26 mouse cellular contexts compared by ENCODE assay signal in the genomic region with DNA sequence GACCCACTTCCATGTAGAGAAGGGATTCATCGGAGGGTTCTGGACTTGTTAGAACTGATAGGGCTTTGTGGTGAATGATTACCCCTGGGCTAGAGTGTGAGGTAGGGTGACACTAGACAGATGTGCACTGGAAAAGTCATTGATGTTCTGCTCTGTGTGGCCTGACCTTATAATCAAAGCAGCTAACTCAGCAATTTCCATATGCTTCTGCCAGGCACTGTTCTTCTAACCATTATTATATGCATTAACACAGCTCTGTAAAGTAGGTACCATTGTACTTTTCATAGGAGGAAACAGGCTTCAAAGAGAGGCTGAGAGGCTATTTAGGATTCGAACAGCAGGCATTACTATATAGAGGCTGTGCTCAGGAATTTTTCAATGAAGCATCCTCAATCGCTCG. TPM values are rescaled to one million over a fixed set of nuclear protein-coding genes. Genes with fewer than 3 reads are reported as not detected.
DNase-seq lines count a peak whose midpoint lies in the region; ATAC-seq and TF ChIP-seq lines count a peak whose summit lies in the region.
"Had no signal": no experiment of that assay in that cellular context is flagged by ENCODE, and none has a peak within 500 bp of the region (broad histone marks: within the 10 kb centered on the region; RNA-seq: fewer than 3 reads in every experiment).

No protein-coding gene starts in this region.

- H3K27ac ChIP-seq in gastrocnemius, adult 2 months = 0 out of 2 replicates have a peak overlapping the region, but pooled peaks have one; percentile 95
- H3K27ac ChIP-seq in liver, embryonic 13.5 days = no peak overlapping the region
- H3K27ac ChIP-seq in liver, embryonic 11.5 days (ENCODE audit: low read depth, low read length) = no peak overlapping the region
- no peak overlapping the region for H3K27ac ChIP-seq in ES-E14 (ENCODE audit: insufficient read depth, low read depth, low read length, poor library complexity, severe bottlenecking)
- H3K27ac ChIP-seq: embryonic facial prominence, embryonic 13.5 days; forebrain, embryonic 12.5 days; hindbrain, embryonic 14.5 days had no signal

- no peak for ATAC-seq in liver, embryonic 13.5 days (ENCODE audit: low read depth)
- no peak for ATAC-seq in liver, embryonic 11.5 days (replicated peaks; ENCODE audit: low FRiP score)
- ATAC-seq: hindbrain, postnatal 0 days; Patski had no signal

- no peak for DNase-seq in gastrocnemius, adult 2 months
- DNase-seq in gastrocnemius, postnatal 10 days = no peak
- DNase-seq in liver, embryonic 13.5 days = no peak
- DNase-seq in liver, embryonic 11.5 days (ENCODE audit: low spot score) = no peak
- no peak for DNase-seq in ES-E14 (ENCODE audit: low read depth, low spot score)
- no peak for DNase-seq in heart, adult 8-10 months (ENCODE audit: low spot score)
- DNase-seq: adrenal gland, postnatal 10 days; adrenal gland, postnatal 36 days; B cell, adult 2 months; cerebellum, adult 18-20 months; cerebellum, adult 9-11 months; cerebellum, postnatal 36 days; embryo, embryonic 11 days; gastrocnemius, postnatal 14 days; heart, adult 11 months; heart, postnatal 14 days; heart, postnatal 4 days had no signal

- peaks cover 6% of the 10 kb centered on the region for H3K36me3 ChIP-seq in liver, embryonic 13.5 days
- no peaks in the 10 kb centered on the region for H3K36me3 ChIP-seq in liver, embryonic 11.5 days (ENCODE audit: control insufficient read depth, insufficient read depth, low read length)
- H3K36me3 ChIP-seq in ES-E14 (ENCODE audit: control insufficient read depth, insufficient read depth, low read length, poor library complexity, severe bottlenecking) = peaks cover 6% of the 10 kb centered on the region; the same call in 1 of the 2 replicates

- no peak overlapping the region for H3K4me3 ChIP-seq in gastrocnemius, adult 2 months
- no peak overlapping the region for H3K4me3 ChIP-seq in liver, embryonic 13.5 days (replicated peaks)
- H3K4me3 ChIP-seq in liver, embryonic 11.5 days (ENCODE audit: low read depth, low read length) = no peak overlapping the region
- no peak overlapping the region for H3K4me3 ChIP-seq in ES-E14 (ENCODE audit: insufficient read depth in 1 of 2, low read depth in 1 of 2, low read length in 2 of 2, poor library complexity in 1 of 2, severe bottlenecking in 1 of 2)

- WGBS in liver, embryonic 13.5 days (ENCODE audit: insufficient replicate concordance) = 83% methylated on average over 4 of the region's 4 CpGs
- WGBS in liver, embryonic 11.5 days = 87% methylated on average over 4 of the region's 4 CpGs

- peak overlapping the region; percentile 97; the same call in 1 of the 2 replicates for H3K4me2 ChIP-seq in liver, embryonic 13.5 days
- H3K4me2 ChIP-seq in liver, embryonic 11.5 days = no peak overlapping the region

- H3K9ac ChIP-seq in liver, embryonic 13.5 days = no peak overlapping the region
- no peak overlapping the region for H3K9ac ChIP-seq in liver, embryonic 11.5 days (ENCODE audit: low read depth, low read length)
- no peak overlapping the region for H3K9ac ChIP-seq in ES-E14 (ENCODE audit: insufficient read depth, low read depth, low read length, poor library complexity, severe bottlenecking)
- H3K9ac ChIP-seq: hindbrain, embryonic 14.5 days had no signal

- TF ChIP-seq CTCF in gastrocnemius, adult 2 months (IDR thresholded peaks at IDR 0.05) = no peak

- peaks cover 27% of the 10 kb centered on the region for H3K4me1 ChIP-seq in liver, embryonic 13.5 days (replicated peaks)
- peaks cover 12% of the 10 kb centered on the region for H3K4me1 ChIP-seq in liver, embryonic 11.5 days (replicated peaks; ENCODE audit: control insufficient read depth, insufficient read depth, low read length)
- peaks cover 2 to 5% of the 10 kb centered on the region in 2 experiments; a peak in 3 of 4 replicates for H3K4me1 ChIP-seq in ES-E14 (ENCODE audit: control insufficient read depth in 2 of 2, insufficient read depth in 2 of 2, low read length in 2 of 2, poor library complexity in 1 of 2)

- in situ Hi-C loops in ES-E14 (cut with MboI; ENCODE audit: low sequenced_read_pairs in 2 of 2, unreplicated experiment in 2 of 2) = no loop called here

- intact Hi-C loops in gastrocnemius, adult 2 months (cut with DNase I) = no loop called here

- H3K27me3 ChIP-seq in liver, embryonic 13.5 days = no peaks in the 10 kb centered on the region
- no peaks in the 10 kb centered on the region for H3K27me3 ChIP-seq in liver, embryonic 11.5 days (replicated peaks; ENCODE audit: control insufficient read depth, insufficient read depth, low read length)
- H3K27me3 ChIP-seq: embryonic facial prominence, embryonic 13.5 days; forebrain, embryonic 12.5 days; forebrain, embryonic 15.5 days; heart, embryonic 13.5 days; Patski had no signal

- H3K9me3 ChIP-seq in liver, embryonic 13.5 days (replicated peaks) = no peaks in the 10 kb centered on the region
- H3K9me3 ChIP-seq in liver, embryonic 11.5 days (ENCODE audit: control insufficient read depth, low read length) = no peaks in the 10 kb centered on the region
- no peaks in the 10 kb centered on the region for H3K9me3 ChIP-seq in ES-E14 (ENCODE audit: control insufficient read depth, insufficient read depth, low read depth, low read length)
- H3K9me3 ChIP-seq: embryonic facial prominence, embryonic 10.5 days; embryonic facial prominence, embryonic 13.5 days; forebrain, embryonic 12.5 days; forebrain, embryonic 15.5 days; heart, embryonic 10.5 days; heart, embryonic 13.5 days had no signal

TF ChIP-seq in ES-E14, 5 proteins besides CTCF, POLR2A, EP300 and RAD21:
- TF ChIP-seq MAFK (IDR thresholded peaks at IDR 0.05; ENCODE audit: insufficient read depth, low read depth, low read length) = peak; percentile 45; the same call in 1 of the 2 replicates
- no peak for TF ChIP-seq HCFC1 (IDR thresholded peaks at IDR 0.05; ENCODE audit: borderline replicate concordance, insufficient read depth, low read length)

RNA-seq across cellular contexts. Expression of gene Pigs, which starts 1.0 kb away (rescaled TPM):
- total RNA-seq in gastrocnemius, adult 2 months (2021) = 10 to 100 TPM; 20.0 to 21.3 TPM
- total RNA-seq in gastrocnemius, postnatal 10 days (2021) = 10 to 100 TPM; 24.9 to 25.5 TPM
- polyA plus RNA-seq in liver, embryonic 13.5 days (2015; fragmentation: Nextera tagmentation; extraction: Ambion mirVana) = 32.3 and 37.1 TPM in 2 replicates
- 63.6 and 68.2 TPM in 2 replicates for polyA plus RNA-seq in liver, embryonic 11.5 days (2014; fragmentation: Nextera tagmentation; extraction: Ambion mirVana)
- 45.7 and 78.9 TPM in 2 replicates for total RNA-seq in ES-E14 (2012; rRNA removed)
- total RNA-seq in heart, adult 8-10 months (2022) = 10 to 100 TPM; 24.6 to 27.1 (median 25.1) TPM

RNA-seq across cellular contexts. Expression of gene Aldoc, which starts 4.4 kb away (rescaled TPM):
- 1 to 10 TPM; 1.6 to 2.7 TPM for total RNA-seq in gastrocnemius, adult 2 months (2021)
- 1 to 10 TPM; 1.9 to 2.0 TPM for total RNA-seq in gastrocnemius, postnatal 10 days (2021)
- 4.9 and 5.2 TPM in 2 replicates for polyA plus RNA-seq in liver, embryonic 13.5 days (2015; fragmentation: Nextera tagmentation; extraction: Ambion mirVana)
- 8.8 and 9.9 TPM in 2 replicates for polyA plus RNA-seq in liver, embryonic 11.5 days (2014; fragmentation: Nextera tagmentation; extraction: Ambion mirVana)
- 5.0 and 9.8 TPM in 2 replicates for total RNA-seq in ES-E14 (2012; rRNA removed)
- total RNA-seq in heart, adult 8-10 months (2022) = 1 to 10 TPM in 3 of 4 experiments, under 1 TPM in 1; 0.75 to 1.8 (median 1.3) TPM

RNA-seq across cellular contexts. Expression of gene Unc119, which starts 16.1 kb away (rescaled TPM):
- total RNA-seq in gastrocnemius, adult 2 months (2021) = 1 to 10 TPM; 7.1 to 9.2 TPM
- total RNA-seq in gastrocnemius, postnatal 10 days (2021) = 10 to 100 TPM; 26.2 to 28.4 TPM
- polyA plus RNA-seq in liver, embryonic 13.5 days (2015; fragmentation: Nextera tagmentation; extraction: Ambion mirVana) = 27.4 and 28.0 TPM in 2 replicates
- 68.9 and 72.7 TPM in 2 replicates for polyA plus RNA-seq in liver, embryonic 11.5 days (2014; fragmentation: Nextera tagmentation; extraction: Ambion mirVana)
- total RNA-seq in ES-E14 (2012; rRNA removed) = 22.2 and 24.5 TPM in 2 replicates
- 1 to 10 TPM; 3.5 to 6.8 (median 4.8) TPM for total RNA-seq in heart, adult 8-10 months (2022)

RNA-seq across cellular contexts. Expression of gene Spag5, which starts 25.9 kb away (rescaled TPM):
- total RNA-seq in gastrocnemius, adult 2 months (2021) = 1 to 10 TPM in 1 of 2 experiments, under 1 TPM in 1; 0.81 to 2.0 TPM
- total RNA-seq in gastrocnemius, postnatal 10 days (2021) = 10 to 100 TPM in 1 of 2 experiments, 1 to 10 TPM in 1; 7.1 to 11.3 TPM
- 30.3 and 32.6 TPM in 2 replicates for polyA plus RNA-seq in liver, embryonic 13.5 days (2015; fragmentation: Nextera tagmentation; extraction: Ambion mirVana)
- 48.3 and 50.3 TPM in 2 replicates for polyA plus RNA-seq in liver, embryonic 11.5 days (2014; fragmentation: Nextera tagmentation; extraction: Ambion mirVana)
- total RNA-seq in ES-E14 (2012; rRNA removed) = 58.2 and 96.2 TPM in 2 replicates
- under 1 TPM; 0.31 to 0.57 (median 0.46) TPM for total RNA-seq in heart, adult 8-10 months (2022)

RNA-seq across cellular contexts. Expression of gene BC030499, which starts 36.6 kb away (rescaled TPM):
- total RNA-seq in gastrocnemius, adult 2 months (2021) = under 1 TPM; 0.75 to 0.87 TPM
- under 1 TPM; 0.36 to 0.59 TPM for total RNA-seq in gastrocnemius, postnatal 10 days (2021)
- 0.06 TPM in 1 of 2 replicates, not detected in the other for polyA plus RNA-seq in liver, embryonic 13.5 days (2015; fragmentation: Nextera tagmentation; extraction: Ambion mirVana)
- 0.18 and 0.36 TPM in 2 replicates for polyA plus RNA-seq in liver, embryonic 11.5 days (2014; fragmentation: Nextera tagmentation; extraction: Ambion mirVana)
- total RNA-seq in ES-E14 (2012; rRNA removed) = 2.0 TPM in 2 replicates
- 1 to 10 TPM in 1 of 4 experiments, under 1 TPM in 3; 0.38 to 1.3 (median 0.61) TPM for total RNA-seq in heart, adult 8-10 months (2022)
- polyA plus RNA-seq: hindbrain, postnatal 0 days had no signal
